Mouse (Mus musculus): ENCODE data around the gene Rab3ip. TPM values are rescaled to one million over a fixed set of nuclear protein-coding genes. Genes with fewer than 3 reads are reported as not detected.

Rab3ip gene
- polyA plus RNA-seq, 1 experiment from 2014 or later: 46.0 TPM

GRCm38 (mm10) chr10:116926428-116927113 lies 24.0 kb downstream of the Rab3ip start:
- no peak for DNase-seq (ENCODE audit: low spot score)
- peaks cover 6% of the 10 kb centered on the region for H3K4me1 ChIP-seq
- no peaks in the 10 kb centered on the region for H3K27me3 ChIP-seq (ENCODE audit: insufficient read depth, poor library complexity, severe bottlenecking)
- no peak overlapping the region for H3K27ac ChIP-seq
- no peaks in the 10 kb centered on the region for H3K9me3 ChIP-seq
- 92% methylated on average over 11 of the region's 11 CpGs for WGBS
- H3K36me3 ChIP-seq: peaks cover 70% of the 10 kb centered on the region
- no peak overlapping the region for H3K4me3 ChIP-seq

DNA sequence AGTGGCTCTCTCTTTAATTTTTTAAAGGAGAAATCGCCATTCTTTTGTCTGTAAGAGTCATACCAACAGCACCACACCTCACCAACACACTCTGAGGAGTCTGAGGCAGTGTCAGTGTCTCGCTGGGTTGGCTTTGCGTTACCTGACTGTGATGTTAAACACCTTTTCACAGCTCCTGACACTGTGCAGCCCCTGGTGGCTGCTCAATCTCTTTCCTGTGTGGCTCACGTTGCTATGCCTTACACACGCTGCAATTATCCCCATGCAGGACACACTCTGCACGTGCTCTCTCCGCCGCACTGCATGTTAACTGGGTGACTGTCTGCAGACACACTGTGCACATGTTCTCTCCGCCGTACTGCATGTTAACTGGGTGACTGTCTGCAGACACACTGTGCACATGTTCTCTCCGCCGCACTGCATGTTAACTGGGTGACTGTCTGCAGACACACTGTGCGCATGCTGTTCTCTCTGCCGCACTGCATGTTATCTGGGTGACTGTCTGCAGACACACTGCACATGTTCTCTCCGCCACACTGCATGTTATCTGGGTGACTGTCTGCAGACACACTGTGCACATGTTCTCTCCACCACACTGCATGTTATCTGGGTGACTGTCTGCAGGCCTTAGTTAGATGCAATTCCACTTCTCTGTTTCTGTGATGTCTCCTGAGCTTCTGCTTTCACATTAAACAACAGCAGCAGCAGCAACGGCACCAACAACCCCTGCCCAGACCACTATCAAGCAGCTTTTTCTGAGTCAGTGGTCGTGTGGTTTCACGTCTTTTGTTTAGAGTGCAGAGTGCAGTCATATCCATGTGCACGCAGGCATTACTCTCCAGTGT lies 26.7 kb downstream of the Rab3ip start:
- H3K4me1 ChIP-seq: no peaks in the 10 kb centered on the region
- H3K4me3 ChIP-seq: no peak overlapping the region
- H3K27me3 ChIP-seq (ENCODE audit: insufficient read depth, poor library complexity, severe bottlenecking): no peaks in the 10 kb centered on the region
- 92% methylated on average over 19 of the region's 19 CpGs for WGBS
- H3K27ac ChIP-seq: no peak overlapping the region
- peaks cover 76% of the 10 kb centered on the region for H3K36me3 ChIP-seq
- no peaks in the 10 kb centered on the region for H3K9me3 ChIP-seq
- no peak for DNase-seq (ENCODE audit: low spot score)

- 91% methylated on average over 15 of the region's 15 CpGs for WGBS
- Histone ChIP-seq H3K27ac (no peak overlapping the region), H3K27me3 (ENCODE audit: insufficient read depth, poor library complexity, severe bottlenecking) (no peaks in the 10 kb centered on the region), H3K4me1 (no peaks in the 10 kb centered on the region), H3K36me3 (peaks cover 74% of the 10 kb centered on the region), H3K4me3 (no peak overlapping the region), H3K9me3 (no peaks in the 10 kb centered on the region)
- no peak for DNase-seq (ENCODE audit: low spot score)
These were observed 28.4 kb downstream of the Rab3ip start for GRCm38 (mm10) chr10:116922161-116922560.

DNA sequence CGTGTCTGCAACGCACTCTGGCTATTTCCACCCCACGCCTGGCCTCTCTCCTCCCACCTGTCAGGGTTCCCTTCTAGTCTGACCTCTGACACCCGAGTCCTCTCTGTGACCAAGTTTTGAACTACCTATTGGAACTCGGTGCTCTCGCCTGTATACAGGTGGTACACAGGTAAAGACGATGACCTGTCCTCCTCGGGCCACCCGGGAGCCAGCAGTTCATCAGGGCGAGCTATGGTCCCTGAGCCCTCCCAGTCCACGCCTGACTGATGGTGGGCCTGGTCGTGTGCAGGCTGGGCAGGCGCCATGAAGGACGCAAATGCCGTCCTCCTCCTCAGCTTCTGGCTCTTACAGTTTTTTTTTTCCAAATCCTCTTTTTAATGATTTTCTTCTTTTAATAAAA lies 29.2 kb downstream of the Rab3ip start:
- peaks cover 74% of the 10 kb centered on the region for H3K36me3 ChIP-seq
- no peaks in the 10 kb centered on the region for H3K27me3 ChIP-seq (ENCODE audit: insufficient read depth, poor library complexity, severe bottlenecking)

GRCm38 (mm10) chr10:116920641-116921040 lies 29.9 kb downstream of the Rab3ip start:
- 88% methylated on average over 8 of the region's 8 CpGs for WGBS
- Histone ChIP-seq H3K27me3 (ENCODE audit: insufficient read depth, poor library complexity, severe bottlenecking) (no peaks in the 10 kb centered on the region), H3K9me3 (no peaks in the 10 kb centered on the region), H3K36me3 (peaks cover 72% of the 10 kb centered on the region), H3K4me1 (no peaks in the 10 kb centered on the region), H3K27ac (no peak overlapping the region), H3K4me3 (no peak overlapping the region)
- DNase-seq (ENCODE audit: low spot score): no peak

More for the DNA sequence above, 29.2 kb downstream of the Rab3ip start:
- Histone ChIP-seq H3K4me1 (no peaks in the 10 kb centered on the region), H3K9me3 (no peaks in the 10 kb centered on the region), H3K4me3 (no peak overlapping the region), H3K27ac (no peak overlapping the region)
- WGBS: 93% methylated on average over 15 of the region's 15 CpGs
- no peak for DNase-seq (ENCODE audit: low spot score)

GRCm38 (mm10) chr10:116919368-116920317 lies 30.9 kb downstream of the Rab3ip start:
- H3K27me3 ChIP-seq (ENCODE audit: insufficient read depth, poor library complexity, severe bottlenecking): no peaks in the 10 kb centered on the region
- 86% methylated on average over 25 of the region's 25 CpGs for WGBS
- H3K4me3 ChIP-seq: no peak overlapping the region
- no peak for DNase-seq (ENCODE audit: low spot score)
- H3K27ac ChIP-seq: no peak overlapping the region
- no peaks in the 10 kb centered on the region for H3K4me1 ChIP-seq
- H3K9me3 ChIP-seq: no peaks in the 10 kb centered on the region
- H3K36me3 ChIP-seq: peaks cover 72% of the 10 kb centered on the region

DNA sequence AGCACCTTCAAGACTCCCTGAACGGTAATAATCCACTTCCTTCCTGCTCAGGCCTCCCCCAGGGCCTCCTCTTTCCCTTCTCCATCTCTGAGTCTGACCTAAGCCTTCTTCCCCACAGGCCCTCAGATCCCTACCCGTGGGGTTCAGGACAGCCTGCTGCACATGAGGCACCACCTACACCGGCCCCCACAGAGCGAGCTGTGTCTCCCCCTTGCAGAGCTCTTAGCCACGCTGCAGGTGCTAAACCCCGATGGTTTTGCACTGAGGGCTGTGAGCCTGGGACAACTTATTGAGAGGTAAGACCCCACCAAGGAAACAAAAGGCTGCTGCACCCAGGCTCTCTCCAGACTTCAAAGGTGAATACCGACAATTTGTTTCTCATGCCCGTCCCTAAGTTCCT lies 34.0 kb downstream of the Rab3ip start:
- H3K4me3 ChIP-seq: no peak overlapping the region
- no peaks in the 10 kb centered on the region for H3K9me3 ChIP-seq
- peaks cover 77% of the 10 kb centered on the region for H3K36me3 ChIP-seq
- 82% methylated on average over 8 of the region's 8 CpGs for WGBS
- DNase-seq (ENCODE audit: low spot score): no peak
- H3K27ac ChIP-seq: no peak overlapping the region
- no peaks in the 10 kb centered on the region for H3K4me1 ChIP-seq
- H3K27me3 ChIP-seq (ENCODE audit: insufficient read depth, poor library complexity, severe bottlenecking): no peaks in the 10 kb centered on the region

GRCm38 (mm10) chr10:116915286-116915685 lies 35.3 kb downstream of the Rab3ip start:
- H3K9me3 ChIP-seq: no peaks in the 10 kb centered on the region
- peaks cover 82% of the 10 kb centered on the region for H3K36me3 ChIP-seq

DNA sequence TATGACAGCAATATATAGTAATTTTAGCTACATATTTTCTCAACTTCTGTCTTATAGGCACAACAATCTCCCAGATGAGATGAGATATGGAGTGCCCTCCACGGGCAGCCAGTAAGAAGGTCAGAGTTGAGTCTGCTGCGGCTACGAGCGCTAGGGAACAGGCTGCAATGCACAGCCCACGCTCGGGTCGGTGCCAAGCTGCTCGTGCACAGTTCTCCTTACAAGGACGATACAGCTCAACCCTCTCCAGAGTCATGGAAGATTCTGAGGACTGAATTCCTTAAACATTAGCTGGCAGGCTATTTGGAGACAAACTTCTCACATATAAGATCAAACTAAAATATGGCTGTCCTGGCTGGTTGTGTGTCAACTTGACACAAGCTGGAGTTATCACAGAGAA lies 36.0 kb downstream of the Rab3ip start:
- Histone ChIP-seq H3K27ac (no peak overlapping the region), H3K27me3 (ENCODE audit: insufficient read depth, poor library complexity, severe bottlenecking) (no peaks in the 10 kb centered on the region), H3K4me1 (no peaks in the 10 kb centered on the region), H3K9me3 (no peaks in the 10 kb centered on the region), H3K4me3 (no peak overlapping the region), H3K36me3 (peaks cover 86% of the 10 kb centered on the region)
- DNase-seq (ENCODE audit: low spot score): no peak
- 84% methylated on average over 9 of the region's 9 CpGs for WGBS

More at GRCm38 (mm10) chr10:116915286-116915685, 35.3 kb downstream of the Rab3ip start:
- Histone ChIP-seq H3K27ac (no peak overlapping the region), H3K27me3 (ENCODE audit: insufficient read depth, poor library complexity, severe bottlenecking) (no peaks in the 10 kb centered on the region), H3K4me1 (no peaks in the 10 kb centered on the region), H3K4me3 (no peak overlapping the region)
- DNase-seq (ENCODE audit: low spot score): no peak
- 92% methylated on average over 8 of the region's 8 CpGs for WGBS

DNA sequence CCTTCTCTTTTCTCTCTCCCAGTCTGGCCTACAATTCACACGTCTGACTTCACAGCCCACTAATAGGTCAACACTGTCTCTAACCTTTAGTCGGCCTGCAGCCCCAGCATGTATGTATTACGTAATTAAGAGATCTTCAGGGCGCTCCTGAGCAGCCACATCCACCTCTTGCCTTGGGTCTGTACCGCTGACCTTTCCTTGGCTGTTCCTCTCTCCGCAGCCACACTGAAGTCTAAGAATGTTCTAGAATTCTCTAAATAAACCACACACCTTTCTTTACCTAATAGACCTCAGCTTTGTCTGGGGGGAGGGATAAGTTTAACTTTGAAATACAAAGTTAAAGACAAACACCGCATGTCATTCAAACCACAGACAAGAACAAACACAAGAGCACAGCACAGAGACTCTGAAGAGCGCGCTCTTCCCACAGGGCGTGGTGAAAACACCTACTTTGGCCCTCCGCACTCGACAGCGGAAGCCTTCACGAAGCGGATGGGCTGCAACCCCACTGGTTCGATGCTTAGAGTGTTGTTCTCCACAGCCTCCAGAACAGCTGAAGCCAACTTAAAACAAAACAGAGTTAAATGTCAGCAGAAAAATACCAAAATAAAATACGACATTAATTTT lies 36.8 kb downstream of the Rab3ip start:
- Histone ChIP-seq H3K36me3 (peaks cover 88% of the 10 kb centered on the region), H3K9me3 (no peaks in the 10 kb centered on the region), H3K27ac (no peak overlapping the region), H3K4me3 (no peak overlapping the region), H3K4me1 (peaks cover 6% of the 10 kb centered on the region; the same call in 1 of the 2 replicates), H3K27me3 (ENCODE audit: insufficient read depth, poor library complexity, severe bottlenecking) (no peaks in the 10 kb centered on the region)
- DNase-seq (ENCODE audit: low spot score): no peak
- WGBS: 93% methylated on average over 17 of the region's 17 CpGs

- no peaks in the 10 kb centered on the region for H3K27me3 ChIP-seq (ENCODE audit: insufficient read depth, poor library complexity, severe bottlenecking)
- DNase-seq (ENCODE audit: low spot score): no peak
- H3K27ac ChIP-seq: no peak overlapping the region
- H3K4me3 ChIP-seq: no peak overlapping the region
- H3K9me3 ChIP-seq: no peaks in the 10 kb centered on the region
- WGBS: 91% methylated on average over 9 of the region's 9 CpGs
- H3K4me1 ChIP-seq: peaks cover 6% of the 10 kb centered on the region; the same call in 1 of the 2 replicates
- peaks cover 84% of the 10 kb centered on the region for H3K36me3 ChIP-seq
These were observed 37.7 kb downstream of the Rab3ip start for GRCm38 (mm10) chr10:116912850-116913249.
